Mouse (Mus musculus): ENCODE results near the gene Mamstr.
"Not testable (repeated sequence)": the region's sequence is repeated elsewhere in the genome, so short reads cannot be mapped to it uniquely, and the experiment has no call there.

Mamstr gene

GRCm38 (mm10) chr7:45654424-45655047 is 14.8 kb downstream of the Mamstr start:
- no peak for DNase-seq

- no peak for DNase-seq
Measured at GRCm38 (mm10) chr7:45660746-45661478, 21.1 kb downstream of the Mamstr start.

GRCm38 (mm10) chr7:45661702-45662101 is 21.9 kb downstream of the Mamstr start:
- not testable (repeated sequence) for DNase-seq

- DNase-seq = no peak
Measured at GRCm38 (mm10) chr7:45665303-45666138, 25.7 kb downstream of the Mamstr start.

GRCm38 (mm10) chr7:45666161-45666560 is 26.4 kb downstream of the Mamstr start, which contains the start of gene Fut2:
Fut2 (minus strand) TSS chr7:45666394.
- DNase-seq = no peak

- no peak for DNase-seq
Measured at GRCm38 (mm10) chr7:45667761-45668160, 28.0 kb downstream of the Mamstr start.

- no peak for DNase-seq
Measured at GRCm38 (mm10) chr7:45668921-45669320, 29.1 kb downstream of the Mamstr start.

- DNase-seq = no peak
Measured at GRCm38 (mm10) chr7:45677627-45678295, 38.0 kb downstream of the Mamstr start.

- no peak for DNase-seq
Measured at GRCm38 (mm10) chr7:45678513-45678912, 38.7 kb downstream of the Mamstr start.

- DNase-seq = peak; percentile 21 to 34
Measured at GRCm38 (mm10) chr7:45679966-45680621, 40.3 kb downstream of the Mamstr start.

- no peak for DNase-seq
Measured at GRCm38 (mm10) chr7:45681046-45681736, 41.4 kb downstream of the Mamstr start.

- DNase-seq = peak; percentile 76 to 87
Measured at GRCm38 (mm10) chr7:45682144-45683126, 42.7 kb downstream of the Mamstr start.

- DNase-seq = no peak
Measured at GRCm38 (mm10) chr7:45683396-45684050, 43.7 kb downstream of the Mamstr start, which contains the start of gene Ntn5. Ntn5 (plus strand) TSS chr7:45684022.

GRCm38 (mm10) chr7:45685811-45686210 is 46.0 kb downstream of the Mamstr start:
- DNase-seq = no peak

GRCm38 (mm10) chr7:45686841-45687240 is 47.1 kb downstream of the Mamstr start:
- DNase-seq = no peak

GRCm38 (mm10) chr7:45689099-45689498 is 49.3 kb downstream of the Mamstr start:
- no peak for DNase-seq

GRCm38 (mm10) chr7:45689800-45690199 is 50.0 kb downstream of the Mamstr start:
- peak in 1 of 2 experiments; percentile 26 for DNase-seq

- DNase-seq = no peak
Measured at GRCm38 (mm10) chr7:45692364-45692763, 52.6 kb downstream of the Mamstr start.

GRCm38 (mm10) chr7:45693921-45694591 is 54.3 kb downstream of the Mamstr start, which contains the start of gene Sec1:
Sec1 (minus strand) TSS chr7:45694402.
- no peak for DNase-seq
